Mouse (Mus musculus) forebrain, embryonic 16.5 days (tissue): Measurements from ENCODE around the gene Pon2. TPM values are rescaled to one million over a fixed set of nuclear protein-coding genes. Genes with fewer than 3 reads are reported as not detected.
"Not testable (repeated sequence)": the region's sequence is repeated elsewhere in the genome, so short reads cannot be mapped to it uniquely, and the experiment has no call there.

ENCODE experiments used
- ATAC-seq: fragments of 200-750 bp; cut with Nextera tagmentation; 2 replicates; pipeline ENCODE4 v1.8.0; 2017; ENCODE audit warnings: mild to moderate bottlenecking, moderate library complexity
- H3K27ac ChIP-seq: fragments of 300-500 bp; sonication (generic); 2 replicates; pipeline ENCODE4 v1.5.1; 2014; ENCODE audit warnings: low read length, control low read depth
- H3K27me3 ChIP-seq: fragments of 300-500 bp; sonication (generic); replicated peaks from 2 replicates; pipeline ENCODE4 v1.6.1; 2014; ENCODE audit warnings: low read length; ENCODE audit not compliant: control insufficient read depth, insufficient read depth
- H3K36me3 ChIP-seq: fragments of 300-500 bp; sonication (generic); 2 replicates; pipeline ENCODE4 v1.6.1; 2014; ENCODE audit not compliant: control insufficient read depth, insufficient read depth
- H3K4me1 ChIP-seq: fragments of 300-500 bp; sonication (generic); replicated peaks from 2 replicates; pipeline ENCODE4 v1.6.1; 2014; ENCODE audit warnings: low read length; ENCODE audit not compliant: control insufficient read depth, insufficient read depth
- H3K4me2 ChIP-seq: fragments of 300-500 bp; sonication (generic); 2 replicates; pipeline ENCODE4 v1.6.1; 2014; ENCODE audit warnings: mild to moderate bottlenecking, low read length, control low read depth
- H3K4me3 ChIP-seq: fragments of 300-500 bp; sonication (generic); replicated peaks from 2 replicates; pipeline ENCODE4 v1.5.1; 2014; ENCODE audit warnings: mild to moderate bottlenecking, low read length, control low read depth
- H3K9ac ChIP-seq: fragments of 300-500 bp; sonication (generic); replicated peaks from 2 replicates; pipeline ENCODE4 v1.6.1; 2014; ENCODE audit warnings: low read depth, low read length, control low read depth
- H3K9me3 ChIP-seq: fragments of 300-500 bp; sonication (generic); 2 replicates; pipeline ENCODE4 v1.6.1; 2016; ENCODE audit warnings: low read length; ENCODE audit not compliant: control insufficient read depth
- WGBS: fragments of 180-500 bp; shearing (Covaris S2); extraction: QIAGEN DNeasy Blood & Tissue Kit; methylation state at CpG from one replicate; pipeline ENCODE4 v1.1.7; 2014; 5-methylcytosine and 5-hydroxymethylcytosine counted together
- polyA plus RNA-seq: library from polyadenylated mRNA; unstranded; fragments of >200 nt; fragmentation: Nextera tagmentation; extraction: Ambion mirVana; gene quantifications from 2 replicates; pipeline ENCODE4 v1.2.1, GENCODE M21; 2015

The Pon2 gene
- polyA plus RNA-seq, 1 experiment from 2014 or later = 22.1 TPM

DNA sequence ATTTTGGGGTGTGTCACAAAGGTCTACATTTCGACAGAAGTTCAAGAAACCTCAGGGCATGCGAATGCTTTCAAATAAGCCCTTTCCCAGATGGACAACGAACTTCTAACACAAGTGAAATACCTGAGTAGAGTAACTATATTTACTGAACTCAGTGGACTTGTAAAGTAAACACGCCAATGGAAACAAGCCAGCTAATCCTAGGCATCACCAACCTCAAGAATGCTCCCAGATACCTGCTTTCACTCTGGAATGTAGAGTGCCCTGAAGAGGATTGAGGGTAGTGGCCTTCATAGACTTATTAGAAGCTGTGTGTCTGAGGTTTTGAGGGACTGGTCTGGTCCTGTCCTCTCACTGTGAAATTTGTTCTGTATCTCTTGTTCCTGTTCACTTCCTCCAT lies 60.7 kb downstream of the Pon2 start:
- Histone ChIP-seq H3K4me3 (no peak overlapping the region), H3K27ac (no peak overlapping the region), H3K9ac (no peak overlapping the region), H3K4me1 (no peaks in the 10 kb centered on the region), H3K36me3 (no peaks in the 10 kb centered on the region), H3K9me3 (no peaks in the 10 kb centered on the region), H3K27me3 (no peaks in the 10 kb centered on the region), H3K4me2 (no peak overlapping the region)
- ATAC-seq = no peak
- 95% methylated on average over 4 of the region's 4 CpGs for WGBS

DNA sequence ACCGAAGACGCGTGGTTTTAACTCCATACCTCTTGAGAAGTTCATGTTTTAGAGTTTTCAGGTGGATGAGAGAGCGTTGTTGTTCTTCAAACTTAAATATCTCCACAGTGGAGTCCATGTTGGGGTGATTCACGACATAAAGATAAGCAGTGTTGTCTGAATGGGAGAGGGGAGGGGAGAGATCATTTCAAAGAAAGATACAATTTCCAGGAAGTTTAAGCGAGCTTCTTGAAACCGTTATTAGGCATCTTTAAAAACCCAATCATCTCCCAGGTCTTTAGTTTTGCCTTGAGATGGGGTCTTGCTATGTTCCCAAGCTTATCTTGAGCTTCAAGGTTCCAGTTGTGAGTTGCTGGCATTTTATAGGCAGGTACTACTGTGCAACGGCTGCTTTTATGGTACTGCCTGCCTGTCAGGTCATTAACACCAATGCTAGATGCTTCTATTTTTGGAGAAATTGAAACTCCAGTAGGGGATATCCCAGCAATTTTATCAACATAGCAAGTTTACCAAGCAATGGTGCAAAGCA lies 61.3 kb downstream of the Pon2 start:
- Histone ChIP-seq H3K36me3 (no peaks in the 10 kb centered on the region), H3K4me3 (no peak overlapping the region), H3K27me3 (no peaks in the 10 kb centered on the region), H3K9me3 (no peaks in the 10 kb centered on the region), H3K4me2 (no peak overlapping the region), H3K9ac (no peak overlapping the region), H3K4me1 (no peaks in the 10 kb centered on the region), H3K27ac (no peak overlapping the region)
- WGBS = 77% methylated on average over 8 of the region's 8 CpGs
- no peak for ATAC-seq

DNA sequence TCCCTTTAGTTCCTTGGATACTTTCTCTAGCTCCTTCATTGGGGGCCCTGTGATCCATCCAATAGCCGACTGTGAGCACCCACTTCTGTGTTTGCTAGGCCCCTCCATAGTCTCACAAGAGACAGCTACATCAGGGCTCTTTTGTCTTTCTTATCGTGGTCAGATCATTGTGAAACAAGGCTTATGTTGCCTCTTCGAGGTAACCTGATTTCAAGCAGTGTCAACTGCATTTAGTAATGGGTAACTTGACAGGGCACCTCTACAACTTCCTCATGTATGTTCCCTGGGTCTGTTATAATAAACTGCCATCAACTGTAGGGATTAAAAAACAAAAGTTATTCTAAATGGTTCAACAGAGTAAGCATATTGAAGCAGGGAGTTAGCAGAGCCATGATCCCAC lies 63.7 kb downstream of the Pon2 start:
- no peaks in the 10 kb centered on the region for H3K36me3 ChIP-seq
- no peak overlapping the region for H3K4me3 ChIP-seq
- no peaks in the 10 kb centered on the region for H3K4me1 ChIP-seq
- no peaks in the 10 kb centered on the region for H3K27me3 ChIP-seq
- WGBS = 81% methylated on average over 3 of the region's 3 CpGs
- H3K9ac ChIP-seq = no peak overlapping the region
- H3K9me3 ChIP-seq = no peaks in the 10 kb centered on the region
- H3K27ac ChIP-seq = no peak overlapping the region
- no peak for ATAC-seq
- H3K4me2 ChIP-seq = no peak overlapping the region

DNA sequence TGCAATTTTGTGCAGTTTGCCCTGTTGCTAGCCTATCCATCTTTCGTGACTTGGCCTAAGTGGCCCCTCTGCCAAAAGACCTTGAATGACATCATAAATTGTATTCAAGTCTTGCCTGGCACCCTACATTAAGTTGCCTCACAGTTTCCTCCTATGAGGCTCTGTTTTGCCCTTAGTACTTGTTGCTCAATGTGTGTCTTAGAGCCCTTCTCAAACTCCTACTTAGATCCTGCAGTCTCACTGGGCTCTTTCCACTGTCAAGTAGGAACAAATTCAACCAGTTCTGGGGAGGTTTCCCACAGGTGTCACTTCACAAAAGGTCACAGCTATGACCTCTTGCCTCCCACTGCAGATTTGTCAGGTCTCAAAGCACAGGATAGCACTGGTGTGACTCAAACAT lies 64.4 kb downstream of the Pon2 start:
- no peak overlapping the region for H3K27ac ChIP-seq
- H3K9ac ChIP-seq = no peak overlapping the region
- H3K9me3 ChIP-seq = no peaks in the 10 kb centered on the region
- H3K4me3 ChIP-seq = no peak overlapping the region
- WGBS = 95% methylated on average over 1 of the region's 1 CpGs
- no peaks in the 10 kb centered on the region for H3K27me3 ChIP-seq
- no peaks in the 10 kb centered on the region for H3K36me3 ChIP-seq
- no peak overlapping the region for H3K4me2 ChIP-seq
- H3K4me1 ChIP-seq = no peaks in the 10 kb centered on the region
- no peak for ATAC-seq

DNA sequence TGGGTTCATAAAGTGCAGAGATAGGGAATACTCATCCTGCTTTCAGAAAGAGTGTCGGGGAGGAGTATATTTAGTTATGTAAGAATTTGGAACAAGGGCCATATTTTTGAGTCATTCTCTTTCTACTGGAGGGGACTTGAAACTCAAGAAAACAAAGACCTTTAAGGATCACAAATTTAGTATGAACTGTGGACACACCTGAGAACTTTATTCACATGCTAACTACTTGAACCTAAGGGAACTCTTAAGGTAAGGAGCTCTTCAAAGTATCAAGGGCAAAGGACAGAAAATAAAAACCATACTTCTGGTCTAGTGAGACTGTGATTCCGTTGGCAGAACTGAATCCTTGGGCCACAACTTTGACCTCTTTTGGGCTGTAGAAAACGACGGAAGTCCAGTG lies 66.2 kb downstream of the Pon2 start:
- Histone ChIP-seq H3K9me3 (no peaks in the 10 kb centered on the region), H3K27me3 (no peaks in the 10 kb centered on the region), H3K4me2 (no peak overlapping the region), H3K4me3 (no peak overlapping the region), H3K27ac (no peak overlapping the region), H3K9ac (no peak overlapping the region), H3K4me1 (no peaks in the 10 kb centered on the region), H3K36me3 (no peaks in the 10 kb centered on the region)
- ATAC-seq = no peak
- WGBS = 94% methylated on average over 4 of the region's 4 CpGs

DNA sequence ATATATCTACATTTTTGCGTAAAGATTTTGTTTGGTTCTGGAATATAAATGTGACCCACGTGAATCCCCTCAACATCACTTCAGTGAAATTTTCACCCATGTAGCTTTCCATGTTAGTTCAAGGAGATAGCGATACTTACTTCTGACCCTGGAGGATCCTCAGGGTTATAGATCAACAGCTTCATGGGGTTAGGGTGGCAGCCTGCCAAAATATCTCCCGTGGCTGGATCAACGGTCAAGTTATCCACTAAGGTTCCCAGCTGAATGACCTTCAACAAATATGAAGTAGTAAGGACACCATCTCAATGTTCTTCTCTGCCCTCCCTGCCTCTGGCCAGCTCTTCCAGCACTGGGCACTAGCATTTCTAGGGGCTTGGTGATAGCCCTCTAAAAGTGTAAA lies 68.0 kb downstream of the Pon2 start:
- no peak overlapping the region for H3K4me3 ChIP-seq
- no peaks in the 10 kb centered on the region for H3K27me3 ChIP-seq
- no peaks in the 10 kb centered on the region for H3K4me1 ChIP-seq
- H3K9ac ChIP-seq = no peak overlapping the region
- no peak overlapping the region for H3K27ac ChIP-seq
- no peak overlapping the region for H3K4me2 ChIP-seq
- no peaks in the 10 kb centered on the region for H3K9me3 ChIP-seq
- ATAC-seq = no peak
- H3K36me3 ChIP-seq = no peaks in the 10 kb centered on the region
- 91% methylated on average over 5 of the region's 5 CpGs for WGBS

DNA sequence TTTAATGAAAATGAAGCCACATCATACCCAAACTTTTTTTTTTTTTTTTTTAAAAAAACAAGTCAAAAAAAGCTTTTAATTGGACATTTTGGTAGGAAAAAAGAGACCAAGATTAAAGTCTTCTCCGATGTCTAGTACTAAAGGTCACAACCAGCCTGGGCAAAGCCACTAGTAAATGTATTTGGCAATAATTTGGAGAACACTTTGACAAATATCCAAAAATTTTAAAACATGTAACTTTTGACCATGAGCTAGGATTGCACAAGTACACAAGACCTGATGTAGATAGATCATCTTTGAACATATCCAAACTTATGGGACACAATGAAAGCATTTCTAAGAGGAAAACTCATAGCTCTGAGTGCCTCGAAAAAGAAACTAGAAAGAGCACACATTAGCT lies 74.7 kb downstream of the Pon2 start:
- 73% methylated on average over 2 of the region's 2 CpGs for WGBS
- H3K9ac ChIP-seq, H3K9me3 ChIP-seq, H3K4me2 ChIP-seq, H3K36me3 ChIP-seq, H3K4me1 ChIP-seq, ATAC-seq, H3K4me3 ChIP-seq, H3K27me3 ChIP-seq, H3K27ac ChIP-seq: not testable (repeated sequence)

DNA sequence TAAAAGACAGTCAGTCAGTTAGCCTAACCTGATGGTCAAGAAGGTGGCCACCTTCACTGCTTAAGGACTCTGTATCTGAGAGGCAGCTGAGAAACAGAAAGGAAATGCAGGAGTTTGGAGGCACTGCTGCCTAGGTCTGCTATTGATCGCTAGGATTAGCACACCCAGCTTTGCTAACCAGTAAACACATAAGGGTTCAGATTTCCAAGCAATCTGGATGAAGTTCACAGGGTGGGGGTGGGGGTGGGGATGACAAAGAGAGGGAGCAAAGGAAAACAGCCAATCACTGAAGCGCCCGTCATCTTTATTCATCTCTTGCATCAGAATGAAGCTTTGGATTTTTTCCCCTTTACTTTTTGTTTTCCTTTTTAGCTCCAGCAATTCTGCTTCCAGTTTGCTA lies 76.2 kb downstream of the Pon2 start:
- H3K27me3 ChIP-seq = no peaks in the 10 kb centered on the region
- no peaks in the 10 kb centered on the region for H3K9me3 ChIP-seq
- WGBS = 69% methylated on average over 3 of the region's 3 CpGs
- H3K4me2 ChIP-seq = no peak overlapping the region
- H3K36me3 ChIP-seq = no peaks in the 10 kb centered on the region
- H3K4me1 ChIP-seq = no peaks in the 10 kb centered on the region
- no peak for ATAC-seq
- H3K27ac ChIP-seq = no peak overlapping the region
- no peak overlapping the region for H3K9ac ChIP-seq
- H3K4me3 ChIP-seq = no peak overlapping the region

DNA sequence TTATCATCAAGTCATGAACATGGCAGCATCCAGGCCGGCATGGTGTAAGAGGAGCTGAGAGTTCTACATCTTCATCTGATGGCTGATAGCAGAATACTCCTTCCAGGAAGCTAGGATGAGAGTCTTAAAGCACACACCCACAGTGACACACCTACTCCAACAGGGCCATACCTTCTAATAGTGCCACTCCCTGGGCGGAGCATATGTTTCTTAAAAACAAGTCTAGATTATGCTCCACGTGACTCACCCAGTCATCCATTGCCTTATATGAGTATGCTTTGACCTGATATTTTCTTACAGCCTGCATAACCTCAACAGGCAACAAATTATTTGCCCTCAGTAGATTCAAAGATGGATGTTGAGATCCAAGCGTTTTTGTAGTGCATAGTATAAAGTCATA lies 80.1 kb downstream of the Pon2 start:
- ATAC-seq = no peak
- 92% methylated on average over 4 of the region's 4 CpGs for WGBS
- Histone ChIP-seq H3K9me3 (no peaks in the 10 kb centered on the region), H3K4me1 (no peaks in the 10 kb centered on the region), H3K36me3 (no peaks in the 10 kb centered on the region), H3K9ac (no peak overlapping the region), H3K27ac (no peak overlapping the region), H3K27me3 (no peaks in the 10 kb centered on the region), H3K4me2 (no peak overlapping the region), H3K4me3 (no peak overlapping the region)
